Mouse (Mus musculus): ENCODE measurements at regions not wholly inside any gene's neighbourhood (a gene's known extent, or its start where the extent isn't known, plus 50 kb on each side); places are given as distances from the start of the nearest gene placed in this dataset.

- TF ChIP-seq CTCF (conservative IDR thresholded peaks at IDR 0.05; ENCODE audit: insufficient read depth, insufficient read length, low read depth, low read length) (peak; percentile 89), POLR2A (IDR thresholded peaks at IDR 0.05; ENCODE audit: low read depth, low read length) (no peak)
Measured at GRCm38 (mm10) chr2:174532671-174533363, 59.9 kb upstream of the Prelid3b start.
